Mouse (Mus musculus) forebrain, embryonic 14.5 days (tissue): ENCODE results near the gene Dhx33. TPM values are rescaled to one million over a fixed set of nuclear protein-coding genes. Genes with fewer than 3 reads are reported as not detected.
A peak's percentile ranks its signal among the peaks of the same experiment; 100 is the strongest.

Experiments used
- ATAC-seq: fragments of 200-750 bp; cut with Nextera tagmentation; 2 replicates; pipeline ENCODE4 v1.8.0; 2017; ENCODE audit warnings: mild to moderate bottlenecking, moderate library complexity
- DNase-seq: peaks from one replicate; pipeline ENCODE4 v3.0.0-alpha.2; 2015; ENCODE audit warnings: low spot score
- H3K27ac ChIP-seq: fragments of 300-500 bp; sonication (generic); 2 replicates; pipeline ENCODE4 v1.5.1; 2014; ENCODE audit warnings: low read depth, mild to moderate bottlenecking, control low read depth, low read length, moderate library complexity
- H3K27me3 ChIP-seq: fragments of 300-500 bp; sonication (generic); replicated peaks from 2 replicates; pipeline ENCODE4 v1.6.1; 2014; ENCODE audit warnings: low read length, control low read depth, mixed read lengths; ENCODE audit not compliant: control insufficient read depth, insufficient read depth
- H3K36me3 ChIP-seq: fragments of 300-500 bp; sonication (generic); 2 replicates; pipeline ENCODE4 v1.6.1; 2014; ENCODE audit warnings: low read length, control low read depth; ENCODE audit not compliant: control insufficient read depth, insufficient read depth
- H3K4me1 ChIP-seq: fragments of 300-500 bp; sonication (generic); 2 replicates; pipeline ENCODE4 v1.6.1; 2014; ENCODE audit warnings: antibody characterized with exemption, low read length, control low read depth; ENCODE audit not compliant: control insufficient read depth, insufficient read depth
- H3K4me2 ChIP-seq: fragments of 300-500 bp; sonication (generic); 2 replicates; pipeline ENCODE4 v1.6.1; 2014; ENCODE audit warnings: mild to moderate bottlenecking, control low read depth, low read length
- H3K4me3 ChIP-seq: fragments of 300-500 bp; sonication (generic); 2 replicates; pipeline ENCODE4 v1.5.1; 2014; ENCODE audit warnings: low read depth, low read length, control low read depth
- H3K9ac ChIP-seq: fragments of 300-500 bp; sonication (generic); 2 replicates; pipeline ENCODE4 v1.6.1; 2014; ENCODE audit warnings: mild to moderate bottlenecking, low read length, control low read depth, moderate library complexity
- H3K9me3 ChIP-seq: fragments of 300-500 bp; sonication (generic); replicated peaks from 2 replicates; pipeline ENCODE4 v1.6.1; 2016; ENCODE audit warnings: low read length, control low read depth, mixed read lengths; ENCODE audit not compliant: control insufficient read depth
- WGBS: fragments of 180-500 bp; shearing (Covaris S2); extraction: QIAGEN DNeasy Blood & Tissue Kit; methylation state at CpG from one replicate; pipeline ENCODE4 v1.1.7; 2014; 5-methylcytosine and 5-hydroxymethylcytosine counted together
- polyA plus RNA-seq: library from polyadenylated mRNA; unstranded; fragments of >200 nt; fragmentation: Nextera tagmentation; extraction: Ambion mirVana; gene quantifications from 2 replicates; pipeline ENCODE4 v1.2.1, GENCODE M21; 2014

Dhx33 gene
- 11.9 and 15.3 TPM in 2 replicates for polyA plus RNA-seq

DNA sequence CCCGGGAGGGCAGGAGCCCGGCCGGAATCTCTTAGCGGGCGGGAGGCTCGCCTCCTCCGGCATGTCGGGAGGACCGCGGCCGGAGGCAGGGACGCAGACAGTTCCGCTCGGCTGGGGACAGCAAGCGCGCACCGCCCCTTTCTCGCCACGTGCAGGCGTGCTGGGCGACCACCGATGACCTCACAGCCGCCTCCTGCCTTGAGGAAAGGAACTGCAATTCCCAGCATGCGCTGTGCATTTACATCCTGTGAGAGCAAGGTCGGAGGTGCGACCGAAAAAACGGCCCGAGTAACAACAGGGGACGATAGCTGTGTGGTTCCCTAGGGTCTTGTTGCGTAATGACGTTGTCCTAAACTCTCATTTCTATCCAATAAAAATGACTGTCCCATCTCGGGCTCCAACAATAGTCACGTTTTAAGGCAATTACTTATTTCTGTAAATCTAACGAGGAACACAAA, at the start of gene Dhx33:
Gene Dhx33 (minus strand): TSS at position 122 of the 458 bp plus-strand sequence.
- H3K9ac ChIP-seq, result peak within 1 kb of the TSS; percentile 75
- DNase-seq (peak; percentile 99), ATAC-seq (peak; percentile 98)
- H3K4me2 ChIP-seq, result peak within 1 kb of the TSS; percentile 93
- no peaks in the 10 kb centered on the region for H3K27me3 ChIP-seq
- peak within 1 kb of the TSS; percentile 27; the same call in 1 of the 2 replicates for H3K27ac ChIP-seq
- H3K9me3 ChIP-seq, result no peaks in the 10 kb centered on the region
- under 1% methylated on average over 34 of the region's 35 CpGs for WGBS
- peaks cover 33% of the 10 kb centered on the region for H3K36me3 ChIP-seq
- peaks cover 10% of the 10 kb centered on the region for H3K4me1 ChIP-seq
- peak within 1 kb of the TSS; percentile 91 for H3K4me3 ChIP-seq

DNA sequence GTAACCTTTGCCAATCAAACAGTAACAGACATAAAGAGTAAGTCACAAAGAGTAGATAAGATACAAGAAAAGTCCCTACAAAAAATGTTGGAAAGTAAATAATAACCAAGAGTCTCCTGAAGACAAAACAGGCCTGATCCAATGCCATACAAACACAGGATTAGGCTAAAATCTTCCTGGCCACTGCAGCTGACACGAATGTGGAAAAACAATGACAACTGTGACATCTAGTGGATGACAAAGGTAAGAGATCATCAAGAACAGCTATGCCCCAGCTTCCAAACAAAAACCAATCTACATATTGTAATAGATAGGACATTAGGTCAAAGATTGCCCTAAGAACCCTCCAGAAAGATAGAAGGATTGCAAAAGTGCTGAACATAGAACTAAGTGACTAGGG, 48.3 kb upstream of the Dhx33 start:
- H3K27me3 ChIP-seq, result no peaks in the 10 kb centered on the region
- ATAC-seq, result peak; percentile 32; the same call in 1 of the 2 replicates
- H3K9me3 ChIP-seq, result no peaks in the 10 kb centered on the region
- H3K36me3 ChIP-seq, result no peaks in the 10 kb centered on the region
- no peak overlapping the region for H3K4me3 ChIP-seq
- H3K4me1 ChIP-seq, result no peaks in the 10 kb centered on the region
- H3K4me2 ChIP-seq, result no peak overlapping the region
- H3K9ac ChIP-seq, result no peak overlapping the region
- WGBS, result 3% methylated on average over 1 of the region's 1 CpGs
- DNase-seq, result peak; percentile 80
- H3K27ac ChIP-seq, result no peak overlapping the region

DNA sequence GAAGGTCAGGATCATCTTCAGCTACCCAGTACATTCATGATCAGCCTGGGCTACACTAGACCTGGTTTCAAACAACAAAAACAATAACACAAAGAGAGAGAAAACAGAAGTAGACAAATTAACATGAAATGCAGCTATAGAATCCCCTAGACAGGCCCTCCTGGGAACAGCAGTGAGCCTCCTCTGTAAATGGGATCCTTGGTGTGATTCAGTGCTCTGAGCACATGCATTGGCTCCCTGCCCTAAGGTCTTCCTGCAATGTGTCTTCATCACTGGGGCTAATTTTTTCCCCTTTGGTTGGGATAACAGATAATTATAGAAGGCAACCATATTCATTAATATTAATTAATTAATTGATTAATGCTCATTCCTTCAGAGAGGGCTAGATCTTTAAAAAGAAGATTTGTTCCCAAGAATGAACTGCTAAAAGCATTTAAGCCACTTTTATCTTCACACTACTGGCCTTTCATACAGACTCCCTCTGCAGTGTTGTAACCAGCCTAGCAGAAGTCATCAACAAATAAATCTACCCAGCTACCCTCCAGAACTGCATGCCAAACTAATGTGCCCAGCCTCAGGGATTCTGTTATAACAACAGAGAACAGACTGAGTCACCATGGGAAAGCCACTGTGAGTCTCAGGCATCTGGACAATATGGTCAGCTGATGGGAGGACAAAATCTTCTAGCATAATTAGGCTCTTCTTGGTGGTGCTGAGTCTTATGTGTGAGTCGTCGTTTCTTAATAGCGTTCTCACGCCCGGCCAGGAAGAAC, 35.5 kb upstream of the Dhx33 start:
- H3K4me1 ChIP-seq, result no peaks in the 10 kb centered on the region
- no peak overlapping the region for H3K9ac ChIP-seq
- no peaks in the 10 kb centered on the region for H3K27me3 ChIP-seq
- H3K4me3 ChIP-seq, result no peak overlapping the region
- no peaks in the 10 kb centered on the region for H3K36me3 ChIP-seq
- ATAC-seq, result no peak
- no peaks in the 10 kb centered on the region for H3K9me3 ChIP-seq
- no peak for DNase-seq
- 94% methylated on average over 5 of the region's 5 CpGs for WGBS
- no peak overlapping the region for H3K27ac ChIP-seq
- no peak overlapping the region for H3K4me2 ChIP-seq

DNA sequence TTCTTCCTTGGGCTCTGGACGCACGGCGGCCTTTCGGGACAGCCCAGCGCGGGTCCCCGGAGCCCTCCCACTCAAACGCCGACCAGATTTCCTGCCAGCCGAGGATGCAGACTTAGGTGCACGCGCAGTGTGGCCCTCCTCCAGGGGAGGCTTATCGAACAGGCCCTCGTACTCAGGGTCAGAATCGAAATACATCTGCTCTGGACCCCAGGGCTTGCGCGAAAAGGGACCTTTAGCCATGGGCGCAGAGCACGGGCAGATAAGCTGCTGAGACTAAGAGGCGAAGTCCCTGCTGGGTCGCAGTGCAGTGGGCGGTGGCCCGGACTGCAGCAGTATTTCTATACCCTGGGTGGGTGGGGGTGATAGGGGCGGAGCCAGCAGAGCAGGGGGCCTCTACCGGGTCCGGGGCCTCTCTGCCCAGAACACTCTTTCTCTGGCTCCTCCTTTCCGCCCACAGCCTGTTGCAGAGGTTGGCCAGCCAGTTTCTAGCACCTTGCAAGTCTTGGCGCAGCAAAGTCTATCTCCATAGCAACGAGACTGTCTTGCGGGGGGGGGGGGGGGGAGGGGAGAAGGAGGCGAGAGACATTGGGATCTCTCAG, 29.0 kb upstream of the Dhx33 start, which contains the start of gene 6330403K07Rik:
Gene 6330403K07Rik (minus strand): TSS at position 351 of the 599 bp plus-strand sequence.
- peak; percentile 97 for ATAC-seq
- WGBS, result 0% methylated on average over 30 of the region's 31 CpGs
- peak within 1 kb of the TSS; percentile 95 for H3K9ac ChIP-seq

DNA sequence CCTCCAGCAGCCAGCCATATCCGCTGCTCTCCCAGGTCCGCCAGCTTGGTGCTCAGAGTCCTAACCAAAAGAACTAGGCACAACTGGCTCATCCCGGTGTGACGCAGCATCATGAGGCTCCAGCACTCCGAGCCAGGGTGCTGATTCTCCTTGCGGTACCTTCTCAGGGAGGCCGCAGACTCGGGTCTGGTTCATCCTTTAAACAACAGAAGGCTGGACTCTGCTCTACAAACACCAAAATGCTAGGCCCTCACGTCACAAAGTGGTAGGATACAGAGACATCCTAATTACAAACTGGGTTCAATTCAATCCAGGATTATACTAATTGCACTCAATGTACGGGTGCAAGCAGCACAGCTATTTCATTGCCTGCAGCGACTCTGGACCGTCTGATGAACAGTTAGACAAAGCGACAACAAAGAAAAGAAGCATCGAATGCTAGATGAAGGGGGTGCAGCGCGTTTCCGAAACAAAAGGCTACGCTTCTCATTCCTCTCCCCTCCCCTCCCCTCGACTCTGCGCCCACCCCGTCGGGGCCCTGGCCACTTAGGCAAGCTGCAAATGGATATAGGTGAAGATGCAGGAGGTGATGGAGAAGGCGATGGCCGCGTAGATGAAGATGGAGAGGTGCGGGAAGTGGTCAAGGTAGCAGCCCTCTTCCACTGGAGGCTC, 28.4 kb upstream of the Dhx33 start:
- WGBS, result 2% methylated on average over 26 of the region's 26 CpGs
- DNase-seq (peak; percentile 69), ATAC-seq (peak; percentile 41)
- H3K27me3 ChIP-seq, result no peaks in the 10 kb centered on the region
- H3K4me2 ChIP-seq, result peak overlapping the region; percentile 60
- peaks cover 12% of the 10 kb centered on the region; the same call in 1 of the 2 replicates for H3K4me1 ChIP-seq
- H3K4me3 ChIP-seq, result peak overlapping the region; percentile 75
- peaks cover 11% of the 10 kb centered on the region for H3K36me3 ChIP-seq
- peak overlapping the region; percentile 98 for H3K27ac ChIP-seq
- no peaks in the 10 kb centered on the region for H3K9me3 ChIP-seq
- peak overlapping the region; percentile 95 for H3K9ac ChIP-seq

More for the DNA sequence above, 29.0 kb upstream of the Dhx33 start, which contains the start of gene 6330403K07Rik:
- Histone ChIP-seq H3K27me3 (no peaks in the 10 kb centered on the region), H3K4me1 (peaks cover 12% of the 10 kb centered on the region; the same call in 1 of the 2 replicates), H3K4me3 (peak within 1 kb of the TSS; percentile 75), H3K27ac (peak within 1 kb of the TSS; percentile 98), H3K36me3 (peaks cover 5% of the 10 kb centered on the region; the same call in 1 of the 2 replicates), H3K9me3 (no peaks in the 10 kb centered on the region), H3K4me2 (peak within 1 kb of the TSS; percentile 60)
- peak; percentile 96 for DNase-seq

- Histone ChIP-seq H3K36me3 (peaks cover 17% of the 10 kb centered on the region), H3K4me1 (peaks cover 12% of the 10 kb centered on the region; the same call in 1 of the 2 replicates), H3K4me3 (peak overlapping the region; percentile 75), H3K27me3 (no peaks in the 10 kb centered on the region), H3K27ac (peak overlapping the region; percentile 98), H3K4me2 (peak overlapping the region; percentile 60), H3K9me3 (no peaks in the 10 kb centered on the region), H3K9ac (peak overlapping the region; percentile 95)
- no peak for ATAC-seq
- WGBS, result 51% methylated on average over 7 of the region's 7 CpGs
- peak; percentile 13 for DNase-seq
Observed at GRCm38 (mm10) chr11:71032070-71032469, 27.8 kb upstream of the Dhx33 start.

DNA sequence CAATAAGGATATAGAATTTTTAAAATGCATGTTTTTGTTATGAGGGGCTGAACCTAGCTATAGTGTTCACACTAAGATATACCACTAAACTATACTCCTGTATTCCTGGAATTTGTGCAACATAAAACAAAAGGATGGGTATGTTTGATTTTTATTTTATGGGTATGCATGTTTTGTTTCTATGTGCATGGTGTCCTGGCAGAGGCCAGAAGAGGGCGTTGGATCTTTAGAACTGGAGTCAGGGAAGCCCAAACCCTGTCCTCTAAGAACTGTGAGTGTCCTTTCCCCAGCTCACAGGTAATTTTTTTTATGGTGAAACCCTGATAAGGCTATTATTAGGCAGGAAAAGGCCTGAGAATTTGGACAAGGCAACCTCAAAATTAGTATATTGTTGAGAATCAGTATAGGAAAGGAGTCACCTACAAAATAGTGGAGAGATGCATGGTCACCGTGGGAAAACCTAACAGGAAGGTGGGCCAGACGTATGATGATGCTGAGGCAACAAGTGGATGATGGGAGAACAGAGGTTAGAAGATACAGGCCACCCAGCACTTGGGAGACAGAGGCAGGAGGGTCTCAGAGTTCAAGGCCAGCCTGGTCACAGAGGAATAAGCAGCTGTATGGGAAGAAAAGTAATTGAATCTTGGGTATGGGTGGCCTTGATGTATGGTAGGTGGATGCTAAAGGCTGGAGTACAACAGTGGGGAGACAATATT, 25.3 kb upstream of the Dhx33 start:
- ATAC-seq, result no peak
- no peak overlapping the region for H3K4me3 ChIP-seq
- H3K4me1 ChIP-seq, result peaks cover 12% of the 10 kb centered on the region; the same call in 1 of the 2 replicates
- no peaks in the 10 kb centered on the region for H3K27me3 ChIP-seq
- no peak overlapping the region for H3K27ac ChIP-seq
- peaks cover 41% of the 10 kb centered on the region for H3K36me3 ChIP-seq
- no peak overlapping the region for H3K4me2 ChIP-seq
- DNase-seq, result no peak
- H3K9me3 ChIP-seq, result no peaks in the 10 kb centered on the region
- 78% methylated on average over 3 of the region's 3 CpGs for WGBS
- H3K9ac ChIP-seq, result no peak overlapping the region

DNA sequence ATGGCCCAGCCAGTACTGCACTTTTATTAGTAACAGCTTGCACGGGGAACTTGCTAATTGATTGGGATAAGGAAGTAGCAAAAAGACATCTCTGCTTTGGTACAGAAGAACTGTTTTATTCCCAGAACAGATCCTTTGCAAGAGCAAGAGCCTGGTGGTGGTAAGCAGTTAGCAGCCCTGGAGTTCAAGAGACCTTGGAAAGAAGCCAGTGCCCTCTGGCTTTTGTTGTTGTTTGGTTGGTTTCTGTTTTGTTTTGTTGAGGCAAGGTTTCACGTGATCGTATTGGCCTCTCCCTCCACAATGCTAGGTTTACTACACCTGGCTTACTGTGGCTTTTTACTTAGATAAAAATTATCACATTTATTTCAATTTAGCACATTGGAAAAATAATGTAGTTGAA, 24.0 kb upstream of the Dhx33 start:
- ATAC-seq (no peak), DNase-seq (no peak)
- Histone ChIP-seq H3K4me2 (no peak overlapping the region), H3K27me3 (no peaks in the 10 kb centered on the region), H3K27ac (no peak overlapping the region), H3K36me3 (peaks cover 43% of the 10 kb centered on the region), H3K4me1 (peaks cover 9% of the 10 kb centered on the region; the same call in 1 of the 2 replicates), H3K9me3 (no peaks in the 10 kb centered on the region), H3K9ac (no peak overlapping the region), H3K4me3 (no peak overlapping the region)
- 80% methylated on average over 3 of the region's 3 CpGs for WGBS
